Mouse (Mus musculus) intestine, postnatal 0 days (tissue): ENCODE measurements at regions not wholly inside any gene's neighbourhood (a gene's known extent, or its start where the extent isn't known, plus 50 kb on each side); places are given as distances from the start of the nearest gene placed in this dataset.

Experiments used
- ATAC-seq: fragments of 200-750 bp; cut with Nextera tagmentation; 2 replicates; pipeline ENCODE4 v1.8.0; 2017; ENCODE audit warnings: mild to moderate bottlenecking, moderate TSS enrichment, moderate library complexity
- H3K27ac ChIP-seq: fragments of 300-500 bp; sonication (generic); 2 replicates; pipeline ENCODE4 v1.5.1; 2014; ENCODE audit warnings: mild to moderate bottlenecking, low read depth, low read length, moderate library complexity
- H3K27me3 ChIP-seq: fragments of 300-500 bp; sonication (generic); replicated peaks from 2 replicates; pipeline ENCODE4 v1.6.1; 2014; ENCODE audit warnings: low read length, mixed read lengths; ENCODE audit not compliant: control insufficient read depth, insufficient read depth
- H3K36me3 ChIP-seq: fragments of 300-500 bp; sonication (generic); 2 replicates; pipeline ENCODE4 v1.6.1; 2014; ENCODE audit warnings: mild to moderate bottlenecking, moderate library complexity; ENCODE audit not compliant: control insufficient read depth, insufficient read depth
- H3K4me1 ChIP-seq: fragments of 300-500 bp; sonication (generic); replicated peaks from 2 replicates; pipeline ENCODE4 v1.6.1; 2014; ENCODE audit warnings: antibody characterized with exemption, low read length, mixed read lengths; ENCODE audit not compliant: control insufficient read depth, insufficient read depth
- H3K4me2 ChIP-seq: fragments of 300-500 bp; sonication (generic); replicated peaks from 2 replicates; pipeline ENCODE4 v1.6.1; 2014; ENCODE audit warnings: low read depth, mild to moderate bottlenecking, moderate library complexity
- H3K4me3 ChIP-seq: fragments of 300-500 bp; sonication (generic); 2 replicates; pipeline ENCODE4 v1.5.1; 2014; ENCODE audit warnings: low read depth, low read length
- H3K9ac ChIP-seq: fragments of 300-500 bp; sonication (generic); 2 replicates; pipeline ENCODE4 v1.6.1; 2014; ENCODE audit warnings: mild to moderate bottlenecking, low read depth, low read length
- H3K9me3 ChIP-seq: fragments of 300-500 bp; sonication (generic); 2 replicates; pipeline ENCODE4 v1.6.1; 2016; ENCODE audit warnings: mixed run types; ENCODE audit not compliant: control insufficient read depth
- CTCF ChIP-seq: sonication (generic); IDR thresholded peaks from 2 replicates; pipeline ENCODE4 v1.5.1; 2016; ENCODE audit warnings: low read depth, mild to moderate bottlenecking, control low read depth, antibody characterized with exemption, moderate library complexity
- WGBS: fragments of 180-500 bp; shearing (Covaris S2); extraction: QIAGEN DNeasy Blood & Tissue Kit; methylation state at CpG from one replicate; pipeline ENCODE4 v1.1.7; 2014; 5-methylcytosine and 5-hydroxymethylcytosine counted together

- no peak overlapping the region for H3K9ac ChIP-seq
- no peak for ATAC-seq
- 0 out of 2 replicates have a peak, but pooled peaks have one; percentile 20 for TF ChIP-seq CTCF
- H3K27me3 ChIP-seq = no peaks in the 10 kb centered on the region
- H3K36me3 ChIP-seq = no peaks in the 10 kb centered on the region
- H3K27ac ChIP-seq = no peak overlapping the region
- WGBS = 12% methylated on average over 10 of the region's 10 CpGs
- no peak overlapping the region for H3K4me3 ChIP-seq
- no peaks in the 10 kb centered on the region for H3K9me3 ChIP-seq
- H3K4me2 ChIP-seq = no peak overlapping the region
- H3K4me1 ChIP-seq = no peaks in the 10 kb centered on the region
Observed at GRCm38 (mm10) chr5:116744389-116744788, 152.8 kb upstream of the Srrm4 start.

GRCm38 (mm10) chr5:116735622-116736021 is 144.0 kb upstream of the Srrm4 start:
- ATAC-seq = no peak
- Histone ChIP-seq H3K9me3 (peaks cover 6% of the 10 kb centered on the region; the same call in 1 of the 2 replicates), H3K4me3 (no peak overlapping the region), H3K27me3 (no peaks in the 10 kb centered on the region), H3K36me3 (no peaks in the 10 kb centered on the region), H3K4me1 (no peaks in the 10 kb centered on the region), H3K9ac (no peak overlapping the region), H3K4me2 (no peak overlapping the region), H3K27ac (no peak overlapping the region)
- 49% methylated on average over 4 of the region's 4 CpGs for WGBS
- no peak for TF ChIP-seq CTCF

GRCm38 (mm10) chr5:116731509-116731908 is 139.9 kb upstream of the Srrm4 start:
- Histone ChIP-seq H3K27ac (no peak overlapping the region), H3K9ac (no peak overlapping the region), H3K4me3 (no peak overlapping the region), H3K4me2 (no peak overlapping the region), H3K36me3 (no peaks in the 10 kb centered on the region), H3K9me3 (peaks cover 6% of the 10 kb centered on the region; the same call in 1 of the 2 replicates), H3K27me3 (no peaks in the 10 kb centered on the region), H3K4me1 (no peaks in the 10 kb centered on the region)
- TF ChIP-seq CTCF = peak; percentile 34; the same call in 1 of the 2 replicates
- 91% methylated on average over 3 of the region's 3 CpGs for WGBS
- ATAC-seq = no peak

DNA sequence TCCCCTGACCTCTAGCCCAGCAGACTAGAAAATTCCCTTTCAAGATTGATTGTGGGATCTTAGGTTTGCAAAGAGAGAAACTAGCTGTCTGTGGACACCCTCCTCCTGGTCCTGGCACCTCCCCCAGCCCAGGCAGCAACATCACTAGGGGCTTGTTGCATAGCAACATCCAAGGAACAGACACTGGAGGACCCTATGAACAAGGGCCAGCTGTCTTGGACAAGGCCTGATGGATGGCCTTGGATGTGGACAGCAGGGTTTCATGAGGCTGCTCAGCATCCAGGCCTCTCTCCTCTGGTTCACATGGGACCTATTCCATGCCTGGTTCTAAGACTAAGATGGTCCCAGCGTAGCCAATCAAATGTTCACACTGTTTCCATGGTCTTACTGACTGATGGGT is 127.6 kb upstream of the Srrm4 start:
- 75% methylated on average over 1 of the region's 1 CpGs for WGBS

GRCm38 (mm10) chr5:116714256-116714655 is 122.6 kb upstream of the Srrm4 start:
- H3K27ac ChIP-seq = no peak overlapping the region
- H3K36me3 ChIP-seq = no peaks in the 10 kb centered on the region
- no peaks in the 10 kb centered on the region for H3K27me3 ChIP-seq
- WGBS = 25% methylated on average over 7 of the region's 7 CpGs
- no peaks in the 10 kb centered on the region for H3K9me3 ChIP-seq
- no peak for ATAC-seq
- no peak overlapping the region for H3K9ac ChIP-seq
- H3K4me2 ChIP-seq = no peak overlapping the region
- no peaks in the 10 kb centered on the region for H3K4me1 ChIP-seq
- TF ChIP-seq CTCF = no peak
- no peak overlapping the region for H3K4me3 ChIP-seq

More for the DNA sequence above, 127.6 kb upstream of the Srrm4 start:
- Histone ChIP-seq H3K9me3 (no peaks in the 10 kb centered on the region), H3K4me1 (no peaks in the 10 kb centered on the region), H3K27ac (no peak overlapping the region), H3K4me3 (no peak overlapping the region), H3K9ac (no peak overlapping the region), H3K36me3 (no peaks in the 10 kb centered on the region), H3K27me3 (no peaks in the 10 kb centered on the region), H3K4me2 (no peak overlapping the region)
- no peak for TF ChIP-seq CTCF
- ATAC-seq = no peak

DNA sequence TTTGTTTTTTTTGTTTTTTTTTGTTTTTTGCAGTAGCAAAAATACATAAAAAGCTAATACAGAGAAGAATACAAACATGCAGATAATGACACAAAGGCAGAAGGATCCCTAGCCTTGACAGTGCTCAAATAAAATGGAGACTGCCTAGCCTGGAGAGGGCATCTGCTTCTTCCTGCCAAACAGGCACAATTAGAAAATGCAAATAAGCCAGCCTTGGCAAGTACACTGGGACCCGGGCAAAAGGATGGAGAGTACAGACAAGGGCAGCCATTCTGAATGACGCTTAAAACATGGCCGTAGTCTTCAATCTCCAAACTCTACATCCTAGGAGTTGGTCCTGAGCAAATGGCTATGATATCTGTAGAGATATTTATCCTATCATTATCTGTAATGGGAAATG is 120.4 kb upstream of the Srrm4 start:
- WGBS = 82% methylated on average over 3 of the region's 3 CpGs
- no peaks in the 10 kb centered on the region for H3K9me3 ChIP-seq
- TF ChIP-seq CTCF = no peak
- H3K4me2 ChIP-seq = no peak overlapping the region
- ATAC-seq = no peak
- no peak overlapping the region for H3K27ac ChIP-seq
- no peaks in the 10 kb centered on the region for H3K4me1 ChIP-seq
- H3K36me3 ChIP-seq = no peaks in the 10 kb centered on the region
- H3K4me3 ChIP-seq = no peak overlapping the region
- H3K9ac ChIP-seq = no peak overlapping the region
- no peaks in the 10 kb centered on the region for H3K27me3 ChIP-seq

DNA sequence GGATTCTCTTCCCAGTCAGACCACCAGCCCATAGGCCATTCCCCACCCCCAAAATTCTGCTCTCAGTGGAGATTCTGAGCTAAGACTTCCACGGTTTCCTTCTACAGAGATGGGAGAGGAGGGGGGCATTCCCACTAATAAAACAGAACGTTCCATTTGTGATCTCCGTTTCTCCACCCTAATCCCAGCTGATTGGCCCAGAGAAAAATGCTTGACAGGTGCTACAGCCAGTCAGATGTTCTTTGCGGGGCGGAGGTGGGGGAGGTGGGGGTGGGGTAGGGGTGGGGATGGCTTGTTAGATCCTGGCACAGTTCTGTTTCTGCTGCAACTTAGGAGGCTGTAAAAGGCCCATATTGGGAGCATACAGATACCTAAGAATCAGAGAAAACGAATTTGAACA is 116.9 kb upstream of the Srrm4 start:
- 27% methylated on average over 6 of the region's 6 CpGs for WGBS

More for the DNA sequence above, 116.9 kb upstream of the Srrm4 start:
- Histone ChIP-seq H3K9ac (no peak overlapping the region), H3K27me3 (no peaks in the 10 kb centered on the region), H3K4me2 (no peak overlapping the region), H3K4me3 (no peak overlapping the region), H3K9me3 (no peaks in the 10 kb centered on the region), H3K4me1 (no peaks in the 10 kb centered on the region), H3K36me3 (no peaks in the 10 kb centered on the region), H3K27ac (no peak overlapping the region)
- no peak for TF ChIP-seq CTCF
- ATAC-seq = no peak
